Mouse (Mus musculus): ENCODE measurements around the gene Mettl18.
"Not testable (repeated sequence)": the region's sequence is repeated elsewhere in the genome, so short reads cannot be mapped to it uniquely, and the experiment has no call there.

Gene Mettl18

DNA sequence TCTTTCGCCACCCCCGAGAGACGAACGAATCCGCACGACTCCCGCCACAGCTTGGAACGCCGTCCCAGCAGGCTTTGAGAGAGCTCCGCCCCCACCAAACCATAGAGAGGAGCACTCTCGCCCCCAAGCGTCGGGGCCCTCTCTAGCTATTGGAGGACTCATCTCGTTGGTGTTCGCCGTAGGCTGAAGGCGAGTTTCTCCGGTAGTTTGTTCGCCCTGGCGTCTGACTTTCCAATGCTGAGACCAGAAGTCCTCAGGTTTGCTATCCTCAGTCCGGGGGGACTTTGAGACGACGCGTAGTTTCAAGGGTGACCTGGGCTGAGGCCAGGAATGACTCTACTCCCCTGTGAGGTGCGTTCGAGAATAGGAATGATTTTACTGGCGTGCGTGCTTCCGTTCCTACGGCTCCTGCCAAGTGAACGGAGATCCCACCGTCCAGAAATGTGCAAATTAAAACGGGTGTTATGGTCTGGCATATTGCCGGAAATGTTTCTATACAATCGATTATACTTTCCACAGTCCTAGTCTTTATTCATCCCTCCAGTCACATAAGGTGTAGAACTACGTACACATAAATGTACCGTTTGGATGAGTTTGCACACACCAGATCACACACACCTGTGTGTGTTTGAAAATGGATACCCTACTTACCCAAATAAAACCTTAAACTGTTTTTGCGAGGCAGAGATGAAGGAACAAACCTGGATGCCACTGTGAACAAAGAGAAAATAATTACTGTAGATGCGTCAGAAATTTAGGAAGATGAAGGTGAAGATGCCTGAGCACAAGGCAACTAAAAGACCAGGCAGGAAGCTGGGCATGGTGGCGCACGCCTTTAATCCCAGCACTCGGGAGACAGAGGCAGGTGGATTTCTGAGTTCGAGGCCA lies at the start of gene Mettl18, which contains the start of gene BC055324:
TSS of gene Mettl18 (plus strand) at position 169 of the 888 bp plus-strand sequence.
TSS of gene BC055324 (minus strand) at position 76 of the 888 bp plus-strand sequence.
- DNase-seq: peak; percentile 89 to 93

DNA sequence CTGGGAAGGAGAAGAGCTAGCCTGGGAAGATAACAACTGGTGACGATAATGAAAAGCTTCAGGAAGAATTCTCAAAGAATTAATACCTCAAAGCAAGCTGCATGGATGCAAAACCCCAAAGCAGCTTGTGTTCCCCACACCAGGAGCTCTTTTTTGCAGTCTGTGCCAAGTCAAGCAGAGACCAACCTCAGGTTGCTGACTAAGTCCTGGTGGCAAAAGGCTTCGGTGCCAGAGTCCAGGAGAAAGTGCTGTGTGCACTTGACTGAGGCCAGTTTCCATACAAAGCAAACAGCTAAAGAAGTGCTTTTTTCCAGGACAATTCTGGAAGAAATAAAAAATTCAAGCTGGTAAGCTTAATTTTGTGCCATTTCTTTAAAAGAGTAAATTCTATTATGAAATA lies 41.3 kb upstream of the Mettl18 start:
- no peak for DNase-seq

DNA sequence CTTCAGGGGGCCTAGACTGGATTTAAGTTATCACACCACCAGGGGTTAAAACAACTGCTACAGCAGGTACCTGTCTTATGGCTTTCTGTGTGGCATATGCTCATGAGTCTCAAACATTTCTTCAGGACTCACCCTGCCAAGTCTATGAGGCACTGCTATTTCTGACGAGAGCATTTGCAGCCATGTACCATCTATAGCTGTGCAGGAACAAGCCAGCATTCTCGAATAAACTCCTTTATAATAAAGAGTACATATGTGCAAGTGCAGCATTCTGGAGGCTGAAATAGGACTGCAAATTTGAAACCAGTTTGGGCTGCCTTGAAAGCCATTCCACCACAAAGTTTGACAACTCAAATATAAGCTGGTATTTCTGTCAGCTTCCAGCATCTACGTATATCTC lies 36.7 kb upstream of the Mettl18 start:
- DNase-seq: no peak

DNA sequence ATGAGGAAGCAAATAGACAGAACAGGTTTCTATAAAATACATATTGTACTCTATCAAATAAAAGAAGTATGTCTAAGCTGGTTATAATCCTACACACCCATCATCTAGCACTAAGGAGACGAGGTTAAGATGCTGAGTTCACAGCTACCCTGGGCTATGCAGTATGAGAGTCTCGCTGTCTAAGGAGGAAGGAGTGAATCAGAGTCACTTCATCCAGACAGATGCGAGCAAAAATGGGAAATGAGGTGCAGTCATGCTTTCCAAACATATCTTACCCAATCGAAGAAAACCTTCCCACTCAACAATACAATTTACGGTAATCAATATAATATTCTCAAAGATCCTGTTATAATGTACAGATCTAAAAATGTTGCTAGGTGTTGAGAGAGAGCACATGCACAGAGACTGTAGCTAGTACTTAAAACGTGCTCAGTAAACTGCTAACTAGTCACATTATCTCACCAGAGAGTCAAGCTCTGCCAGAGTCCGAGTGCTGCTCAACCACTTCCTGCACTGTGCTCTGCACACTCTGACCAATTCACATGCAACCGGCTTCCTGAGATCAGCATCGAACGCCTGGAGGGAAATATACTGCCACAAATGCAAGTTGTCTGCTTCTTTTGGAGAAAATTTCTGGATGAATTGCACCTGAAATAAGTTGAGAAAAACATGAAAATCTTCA lies 30.5 kb upstream of the Mettl18 start:
- no peak for DNase-seq

DNA sequence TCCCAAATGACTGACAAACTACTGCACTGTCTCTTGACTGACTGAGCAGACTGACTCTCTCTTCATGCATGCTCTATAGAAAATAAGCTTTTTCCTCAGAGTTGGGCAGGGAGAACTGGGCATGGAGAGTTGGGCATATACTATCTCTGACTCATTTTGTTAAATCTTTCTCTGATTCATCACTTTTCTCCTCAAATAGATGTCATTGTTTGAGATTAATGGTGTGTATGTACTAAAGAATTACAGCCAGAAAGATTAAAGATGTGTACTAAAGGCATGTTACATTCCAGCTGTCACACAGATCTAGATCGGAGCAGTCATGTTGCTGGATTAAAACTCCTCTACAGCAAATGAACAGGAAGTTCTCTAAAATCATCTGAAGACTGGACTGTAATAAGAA lies 20.2 kb upstream of the Mettl18 start:
- no peak for DNase-seq

DNA sequence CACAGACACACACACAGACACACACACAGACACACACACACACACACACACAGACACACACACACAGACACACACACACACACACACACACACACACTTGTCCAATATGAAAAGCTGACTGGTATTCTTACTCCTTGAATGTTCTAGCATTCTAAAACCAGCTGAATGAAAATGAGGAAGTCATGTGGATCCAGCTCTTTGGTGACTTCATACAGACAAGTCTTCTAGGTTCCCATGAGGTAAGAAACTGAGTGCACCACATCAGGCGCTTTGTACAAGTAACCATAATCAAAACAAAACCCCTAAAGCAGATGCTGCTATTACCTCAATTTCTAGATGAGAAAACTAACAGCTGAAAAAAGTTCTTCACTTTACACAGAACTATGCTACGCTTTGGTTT lies 19.6 kb upstream of the Mettl18 start:
- no peak for DNase-seq

DNA sequence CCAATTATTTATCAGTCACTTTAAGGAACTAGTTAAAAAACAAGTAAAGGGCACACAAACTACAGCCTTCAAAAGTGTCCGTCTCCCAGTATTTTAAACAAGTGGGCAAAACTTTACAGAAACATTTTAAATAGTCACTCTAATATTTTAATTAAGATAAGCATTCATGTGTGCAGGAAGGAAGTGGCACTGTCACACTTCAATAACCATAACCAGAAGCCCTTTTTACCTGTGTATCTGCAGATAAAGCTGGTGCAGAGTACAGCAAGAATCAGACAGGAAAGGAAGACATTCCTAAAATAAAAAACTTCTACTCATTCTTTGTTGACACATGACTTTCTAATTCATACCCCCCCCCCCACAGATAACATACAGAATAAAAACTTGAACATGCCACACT lies 18.2 kb upstream of the Mettl18 start:
- no peak for DNase-seq

DNA sequence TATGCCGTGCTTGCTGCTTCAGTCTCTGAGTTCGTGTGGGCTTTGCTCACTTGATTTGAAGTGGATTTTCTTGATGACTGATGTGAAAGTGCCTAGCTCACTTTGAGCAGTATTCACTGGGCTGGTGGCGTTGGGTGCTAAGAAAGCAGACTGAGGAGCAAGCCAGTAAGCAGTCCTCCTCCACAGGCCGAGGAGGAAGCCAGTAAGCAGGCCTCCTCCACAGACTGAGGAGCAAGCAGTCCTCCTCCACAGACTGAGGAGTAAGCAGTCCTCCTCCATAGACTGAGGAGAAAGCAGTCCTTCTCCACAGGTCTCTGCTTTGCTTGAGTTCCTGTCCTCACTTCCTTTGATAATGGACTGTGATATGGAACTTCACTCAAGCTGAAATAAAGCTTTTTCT lies 2.3 kb upstream of the Mettl18 start:
- no peak for DNase-seq

DNA sequence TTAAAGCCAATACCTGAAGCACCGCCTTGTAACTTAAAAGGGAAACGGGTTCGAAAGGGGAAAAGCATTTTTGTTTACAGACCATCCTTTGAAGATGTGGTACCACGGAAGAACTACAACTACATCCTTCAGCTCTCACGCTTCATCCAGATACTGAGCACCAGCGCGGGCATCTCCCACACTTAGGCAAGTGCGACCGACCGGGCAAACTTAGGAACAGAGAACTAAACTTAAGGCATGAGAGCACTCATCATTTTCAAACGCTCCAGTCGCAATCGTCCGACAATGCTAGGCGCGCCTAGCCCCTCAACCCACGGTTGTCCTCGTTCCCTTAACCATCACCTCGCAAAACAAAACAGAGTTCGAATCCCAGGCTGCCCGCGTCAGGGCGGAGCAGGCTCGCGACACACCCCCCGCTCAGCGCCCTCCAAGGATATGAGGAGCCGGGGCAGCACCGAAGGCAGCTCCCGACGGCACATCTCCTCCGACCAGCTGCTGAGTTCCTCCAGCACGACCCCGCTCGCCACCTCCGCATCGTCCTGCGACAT lies 442 bp upstream of the Mettl18 start:
- DNase-seq: no peak

DNA sequence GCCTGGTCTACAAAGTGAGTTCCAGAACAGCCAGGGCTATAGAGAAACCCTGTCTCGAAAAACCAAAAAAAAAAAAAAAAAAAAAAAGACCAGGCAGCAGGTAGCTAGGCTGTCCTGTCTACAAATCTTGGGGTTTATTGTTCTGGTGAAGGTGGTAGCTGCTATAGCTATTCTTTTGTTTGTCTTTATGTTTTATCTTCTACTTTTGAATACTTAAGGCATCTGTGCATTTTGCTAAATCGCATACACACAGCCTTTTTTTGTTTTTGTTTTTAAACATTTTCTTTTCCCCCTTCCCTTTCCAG lies 872 bp downstream of the Mettl18 start:
- no peak for DNase-seq

DNA sequence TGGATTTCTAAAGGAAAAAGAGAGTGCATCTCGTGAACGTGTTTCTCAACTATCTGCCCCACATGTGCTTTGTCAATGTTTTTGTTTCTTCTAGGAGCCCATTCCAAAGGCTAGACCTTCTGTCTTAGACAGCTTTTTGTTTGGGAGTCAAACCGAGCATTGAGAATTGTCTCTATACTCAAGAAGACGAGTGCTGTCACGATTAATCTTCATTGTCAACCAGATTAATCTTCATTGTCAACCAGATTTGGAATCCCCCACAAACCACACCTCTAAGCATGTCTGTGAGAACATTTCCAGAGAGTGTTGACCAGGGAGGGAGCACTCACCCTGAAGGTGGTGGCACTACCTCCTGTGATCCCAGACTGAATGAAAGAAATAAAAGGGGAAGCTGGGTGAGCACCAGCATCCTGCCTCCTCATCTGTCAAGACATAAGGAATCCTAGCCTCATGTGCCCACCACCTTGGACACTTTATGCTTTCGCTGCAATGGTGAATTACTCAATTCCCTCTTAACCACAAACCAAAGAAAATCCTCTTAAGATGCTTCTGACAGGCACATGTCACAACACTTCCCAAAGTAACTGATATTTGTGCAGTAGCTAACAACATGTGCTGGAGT lies 7.3 kb downstream of the Mettl18 start:
- DNase-seq: no peak

DNA sequence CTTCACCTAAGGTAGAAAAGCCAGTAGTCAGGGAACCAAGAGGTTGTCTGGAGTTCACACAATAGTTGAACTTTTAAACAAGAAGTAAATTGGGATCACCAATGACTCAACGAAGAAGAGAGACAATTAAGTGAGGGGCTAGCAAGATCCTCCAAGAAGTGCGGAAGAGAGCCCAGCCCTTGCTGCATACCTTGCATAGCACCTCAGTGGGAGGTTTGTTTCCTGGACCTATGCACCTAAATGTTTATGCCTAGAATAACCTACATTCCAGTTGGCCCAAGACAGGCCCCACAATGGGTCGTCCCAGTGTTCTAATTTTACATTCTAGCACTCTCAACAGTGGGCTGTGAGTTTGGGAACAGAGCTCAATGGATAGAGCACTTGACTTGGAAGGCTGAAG lies 9.6 kb downstream of the Mettl18 start:
- DNase-seq: no peak

DNA sequence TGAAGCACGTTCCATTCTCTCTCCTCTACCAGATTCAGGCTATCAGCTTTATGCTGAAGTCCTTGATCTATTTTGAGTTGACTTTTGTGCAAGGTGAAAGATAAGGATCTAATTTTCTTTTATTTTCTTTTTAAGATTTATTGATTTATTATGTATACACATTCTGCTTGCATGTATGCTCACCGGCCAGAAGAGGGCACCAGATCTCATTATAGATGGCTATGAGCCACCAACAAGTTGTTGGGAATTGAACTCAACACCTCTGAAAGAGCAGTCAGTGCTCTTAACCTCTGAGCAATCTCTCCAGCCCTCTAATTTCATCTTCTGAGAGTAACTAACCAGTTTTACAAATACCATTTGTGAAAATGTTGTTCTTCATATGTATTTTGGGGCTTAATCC lies 14.5 kb downstream of the Mettl18 start:
- DNase-seq: peak in 1 of 2 experiments; percentile 22

DNA sequence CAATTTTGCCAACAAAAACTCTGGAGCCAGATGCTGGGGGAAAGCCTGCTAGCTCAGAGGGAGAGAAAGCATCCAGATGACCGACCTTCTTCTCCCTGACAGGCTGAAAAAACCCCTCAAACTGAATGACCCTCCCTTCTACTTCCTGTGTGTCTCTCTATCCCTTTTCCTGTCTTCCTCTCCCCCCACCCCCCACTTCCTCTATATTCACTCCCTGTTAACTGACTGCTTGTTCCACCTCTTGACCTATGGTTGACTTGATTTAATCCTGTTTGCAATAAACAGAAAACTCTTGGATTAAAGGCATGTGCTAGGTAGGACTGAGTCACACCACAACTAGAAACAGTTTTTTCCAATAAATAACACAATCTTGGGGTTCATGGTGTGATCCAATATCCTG lies 19.9 kb downstream of the Mettl18 start:
- no peak for DNase-seq

DNA sequence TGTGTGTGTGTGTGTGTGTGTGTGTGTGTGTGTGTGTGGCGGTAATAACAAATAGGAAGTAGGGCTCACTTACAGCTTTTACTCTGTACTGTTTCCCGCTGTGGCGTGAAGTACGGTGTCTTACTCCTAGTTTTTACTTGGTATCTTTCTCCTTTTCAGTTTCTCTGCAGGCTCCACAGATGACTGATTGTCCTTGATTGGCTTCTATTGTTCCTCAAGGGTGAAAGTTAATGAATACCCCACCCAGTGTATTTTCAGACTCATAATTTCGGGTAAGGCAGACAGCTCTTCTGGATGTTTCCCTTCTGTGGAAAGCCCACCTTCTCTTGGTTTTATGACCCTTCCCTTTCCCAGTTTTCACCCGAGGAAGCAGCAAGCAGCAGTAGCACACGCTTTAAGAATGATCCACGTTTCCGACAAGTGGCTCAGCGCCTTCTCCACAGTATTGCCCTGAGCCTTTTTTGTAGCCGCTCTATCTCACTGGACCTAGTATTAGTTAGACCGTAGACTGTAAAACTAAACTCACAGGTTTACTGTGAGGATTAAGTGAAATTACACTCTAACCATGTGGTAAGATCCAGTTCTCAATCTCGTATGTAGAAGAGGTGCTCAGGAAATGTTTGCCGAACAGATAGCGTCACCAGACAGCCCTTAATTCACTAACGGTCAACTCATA lies 23.7 kb downstream of the Mettl18 start:
- no peak for DNase-seq

DNA sequence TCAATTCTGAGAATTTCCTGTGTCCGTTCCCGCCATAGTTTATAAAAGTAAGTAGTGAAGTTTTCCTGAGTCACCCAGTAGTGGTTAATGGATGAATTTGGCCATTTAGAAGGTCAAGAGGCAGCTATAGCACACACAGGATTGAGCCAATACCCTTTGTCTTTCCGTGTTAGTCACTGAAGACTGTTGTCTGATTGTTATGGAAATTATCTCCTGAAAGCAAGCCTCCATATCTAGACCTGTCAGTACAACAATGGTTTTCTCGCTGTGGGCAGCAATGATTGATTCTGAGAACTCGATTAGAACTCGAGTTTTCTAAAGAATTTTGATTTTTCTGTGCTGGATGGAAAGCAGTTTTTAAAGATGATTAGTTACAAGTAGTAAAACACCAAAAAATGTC lies 25.1 kb downstream of the Mettl18 start:
- no peak for DNase-seq

DNA sequence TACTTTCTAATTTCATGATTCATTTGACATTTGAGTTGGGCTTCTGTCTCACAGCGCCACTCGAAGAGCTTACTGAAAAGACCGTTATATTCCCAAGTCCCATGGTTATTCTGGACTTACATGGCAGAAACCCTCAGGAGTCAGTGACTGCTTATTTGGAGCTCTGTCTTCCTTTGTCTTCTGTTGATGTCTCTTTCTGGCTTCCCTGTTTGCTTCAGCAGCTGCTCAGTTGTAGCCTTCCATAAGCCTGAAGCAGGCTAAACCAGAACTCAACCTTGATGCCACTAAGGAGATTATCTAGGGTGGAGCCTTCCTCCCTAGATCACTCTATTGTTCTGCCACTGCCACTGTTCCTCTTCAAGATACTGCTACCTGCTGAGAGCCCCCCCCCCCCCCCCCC lies 26.1 kb downstream of the Mettl18 start:
- not testable (repeated sequence) for DNase-seq

DNA sequence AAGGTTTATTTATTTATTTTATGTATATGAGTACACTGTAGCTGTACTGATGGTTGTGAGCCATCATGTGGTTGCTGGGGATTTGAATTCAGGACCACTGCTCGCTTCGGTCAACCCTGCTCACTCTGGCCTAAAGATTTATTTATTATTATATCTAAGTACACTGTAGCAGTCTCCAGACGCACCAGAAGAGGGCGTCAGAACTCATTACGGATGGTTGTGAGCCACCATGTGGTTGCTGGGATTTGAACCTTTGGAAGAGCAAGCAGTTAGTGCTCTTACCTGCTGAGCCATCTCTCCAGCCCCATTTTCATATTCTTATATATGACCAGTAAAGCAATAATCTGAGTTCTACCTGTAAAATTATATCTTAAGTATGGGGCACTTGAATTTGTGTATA lies 27.4 kb downstream of the Mettl18 start:
- DNase-seq: not testable (repeated sequence)

DNA sequence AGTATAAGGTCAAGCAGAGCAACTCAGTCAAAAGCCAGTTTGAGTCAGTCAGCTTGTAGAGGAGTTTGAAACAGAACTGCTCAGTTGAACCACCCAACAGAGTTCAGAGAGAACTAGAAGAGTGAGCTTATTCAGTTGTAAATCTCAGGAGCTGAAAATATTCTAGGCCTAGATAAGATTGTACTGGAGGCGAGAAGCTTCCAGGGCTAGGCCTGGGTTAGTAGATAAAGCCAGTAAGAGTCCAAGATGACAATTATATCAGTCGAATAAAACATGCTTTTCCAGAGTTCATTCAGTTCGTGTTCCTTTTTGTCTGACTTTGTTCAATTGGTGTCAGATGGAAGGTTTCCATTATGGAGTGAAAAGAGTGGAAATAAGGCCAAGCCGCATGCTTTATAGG lies 31.0 kb downstream of the Mettl18 start:
- no peak for DNase-seq

DNA sequence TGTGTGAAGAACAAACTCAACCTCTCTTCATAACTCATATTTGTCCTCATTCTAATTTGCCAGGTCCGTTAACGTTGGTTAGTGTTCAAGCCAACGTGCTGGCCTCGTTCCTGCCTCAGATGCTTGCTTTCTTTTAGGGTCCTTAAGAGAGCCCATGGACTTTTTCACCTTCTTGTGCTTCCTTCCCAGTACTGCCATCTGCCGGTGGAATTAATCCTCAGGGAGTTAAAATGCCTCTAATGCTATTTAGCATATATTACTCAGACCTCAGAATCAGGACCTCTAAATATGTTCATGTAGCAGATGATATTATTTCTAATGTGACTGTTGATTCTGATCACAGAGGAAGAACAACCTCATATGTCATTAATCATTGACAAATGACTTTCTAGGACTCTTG lies 32.7 kb downstream of the Mettl18 start:
- peak in 1 of 2 experiments; percentile 18 for DNase-seq

DNA sequence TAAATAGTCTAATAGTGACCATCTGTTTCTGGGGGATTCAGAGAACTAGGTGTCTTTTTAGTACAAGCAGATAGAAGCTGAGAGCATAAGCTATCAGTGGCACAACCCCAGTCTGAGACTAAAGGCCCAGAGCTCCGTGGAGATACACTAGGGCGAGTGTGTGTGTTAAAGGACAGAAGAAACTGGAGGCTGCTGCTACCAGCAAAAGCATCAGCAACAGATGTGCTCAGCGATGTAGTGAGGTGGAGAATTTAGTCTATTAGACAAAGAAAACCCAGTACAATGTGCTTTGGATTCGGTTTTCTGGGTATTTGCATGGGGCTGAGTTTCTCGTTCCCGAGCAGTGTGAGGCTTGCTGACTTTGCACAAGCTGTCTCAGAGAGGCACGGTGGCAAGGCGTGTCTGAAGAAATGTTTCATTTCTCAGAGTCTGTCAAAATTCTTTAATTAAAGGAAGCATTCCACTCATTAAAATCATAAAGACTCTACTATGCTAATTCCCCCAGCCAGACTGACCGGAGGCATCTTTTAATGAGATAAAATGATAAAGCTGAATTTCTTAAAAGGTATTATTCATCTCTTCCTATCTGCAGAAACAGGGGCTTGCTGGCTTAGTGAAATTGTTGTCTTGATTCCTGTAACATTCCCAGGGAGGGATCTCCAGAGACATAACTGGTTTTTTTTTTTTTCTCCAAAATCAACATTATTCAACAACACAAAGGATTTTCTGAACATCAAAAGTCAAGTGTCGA lies 45.9 kb downstream of the Mettl18 start:
- DNase-seq: no peak

DNA sequence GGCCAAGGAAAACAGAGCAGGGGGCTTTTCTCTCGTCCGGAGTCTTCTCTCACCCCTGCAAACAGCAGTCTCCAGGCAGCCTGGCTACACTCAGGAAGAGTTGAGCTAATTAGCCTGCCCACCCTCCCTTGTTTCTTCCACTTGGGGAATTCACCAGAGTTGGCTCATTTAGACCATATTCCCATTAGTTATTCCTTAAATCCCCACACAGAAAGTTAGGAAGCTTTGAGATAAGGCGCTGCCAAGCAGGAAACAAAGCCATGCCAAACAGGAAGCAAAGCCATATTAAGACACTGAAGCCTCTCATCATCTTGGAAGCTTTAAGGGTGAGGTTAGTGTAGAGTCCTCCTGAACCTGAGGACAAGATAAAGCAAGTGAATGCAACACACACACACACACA lies 48.9 kb downstream of the Mettl18 start:
- no peak for DNase-seq

All from cerebellum, postnatal 25 days (tissue).